Mouse (Mus musculus): Measurements from ENCODE around the gene Cyp2a4.
"Not testable (repeated sequence)": the region's sequence is repeated elsewhere in the genome, so short reads cannot be mapped to it uniquely, and the experiment has no call there.

Gene Cyp2a4

GRCm38 (mm10) chr7:26306926-26307325 is at the start of gene Cyp2a4:
Gene Cyp2a4 (plus strand): TSS chr7:26307169.
- not testable (repeated sequence) for DNase-seq

- DNase-seq: not testable (repeated sequence)
These were observed 46.9 kb upstream of the Cyp2a4 start, which contains the start of gene Vmn1r184 for GRCm38 (mm10) chr7:26260034-26260433. Gene Vmn1r184 (plus strand): TSS chr7:26260334.

- DNase-seq: not testable (repeated sequence)
These were observed 3.4 kb upstream of the Cyp2a4 start for GRCm38 (mm10) chr7:26303429-26304166.

- DNase-seq: not testable (repeated sequence)
These were observed 4.8 kb downstream of the Cyp2a4 start for GRCm38 (mm10) chr7:26311786-26312185.

GRCm38 (mm10) chr7:26315194-26315593 is 8.2 kb downstream of the Cyp2a4 start:
- DNase-seq: not testable (repeated sequence)

- DNase-seq: not testable (repeated sequence)
These were observed 8.8 kb downstream of the Cyp2a4 start for GRCm38 (mm10) chr7:26315809-26316208.

- not testable (repeated sequence) for DNase-seq
These were observed 13.4 kb downstream of the Cyp2a4 start for GRCm38 (mm10) chr7:26320361-26320760.

- DNase-seq: not testable (repeated sequence)
These were observed 43.2 kb downstream of the Cyp2a4 start for GRCm38 (mm10) chr7:26350177-26350576.

GRCm38 (mm10) chr7:26352258-26352657 is 45.3 kb downstream of the Cyp2a4 start:
- DNase-seq: not testable (repeated sequence)

GRCm38 (mm10) chr7:26356719-26357118 is 49.8 kb downstream of the Cyp2a4 start:
- DNase-seq: not testable (repeated sequence)
